ENCODE assay signal across 8 mouse cellular contexts in genomic region chr8:94182055-94182929, GRCm38 (mm10). TPM values are rescaled to one million over a fixed set of nuclear protein-coding genes. Genes with fewer than 3 reads are reported as not detected.
DNase-seq lines count a peak whose midpoint lies in the region; ATAC-seq and TF ChIP-seq lines count a peak whose summit lies in the region.

No protein-coding gene starts in this region.

- H3K27ac ChIP-seq in kidney, embryonic 14.5 days (ENCODE audit: low read depth, low read length), result no peak overlapping the region
- H3K27ac ChIP-seq in hindbrain, embryonic 11.5 days (ENCODE audit: low read depth, low read length), result no peak overlapping the region
- H3K27ac ChIP-seq in liver, postnatal 0 days (ENCODE audit: low read depth), result peak overlapping the region; percentile 93

- 0 out of 2 replicates have a peak overlapping the region, but pooled peaks have one; percentile 4 for H3K9ac ChIP-seq in kidney, embryonic 14.5 days (ENCODE audit: low read depth, low read length)
- no peak overlapping the region for H3K9ac ChIP-seq in hindbrain, embryonic 11.5 days (ENCODE audit: low read depth, low read length)
- H3K9ac ChIP-seq in liver, postnatal 0 days (replicated peaks), result peak overlapping the region; percentile 60

- WGBS in kidney, embryonic 14.5 days, result 61% methylated on average over 13 of the region's 13 CpGs
- whole genome bisulfite sequencing in hindbrain, embryonic 11.5 days, result 66% methylated on average over 13 of the region's 13 CpGs
- 40% methylated on average over 13 of the region's 13 CpGs for WGBS in liver, postnatal 0 days (ENCODE audit: insufficient replicate concordance)

- peaks cover 74% of the 10 kb centered on the region for H3K27me3 ChIP-seq in kidney, embryonic 14.5 days (ENCODE audit: control insufficient read depth, insufficient read depth, low read length)
- peaks cover 83% of the 10 kb centered on the region for H3K27me3 ChIP-seq in hindbrain, embryonic 11.5 days (ENCODE audit: control insufficient read depth, insufficient read depth, low read length)
- H3K27me3 ChIP-seq in liver, postnatal 0 days (ENCODE audit: insufficient read depth, low read length), result peaks cover 5% of the 10 kb centered on the region; the same call in 1 of the 2 replicates

- H3K4me1 ChIP-seq in kidney, embryonic 14.5 days (ENCODE audit: control insufficient read depth, insufficient read depth, low read length), result peaks cover 14% of the 10 kb centered on the region; the same call in 1 of the 2 replicates
- H3K4me1 ChIP-seq in hindbrain, embryonic 11.5 days (replicated peaks; ENCODE audit: control insufficient read depth, insufficient read depth, low read length), result peaks cover 3% of the 10 kb centered on the region; the same call in 1 of the 2 replicates
- H3K4me1 ChIP-seq in liver, postnatal 0 days (ENCODE audit: insufficient read depth), result peaks cover 50% of the 10 kb centered on the region

- H3K4me2 ChIP-seq in kidney, embryonic 14.5 days (replicated peaks; ENCODE audit: low read depth, low read length), result peak overlapping the region; percentile 41
- H3K4me2 ChIP-seq in hindbrain, embryonic 11.5 days (replicated peaks; ENCODE audit: low read depth, low read length), result peak overlapping the region; percentile 23; the same call in 1 of the 2 replicates
- H3K4me2 ChIP-seq in liver, postnatal 0 days (ENCODE audit: low read depth, low read length), result peak overlapping the region; percentile 78

- TF ChIP-seq CTCF in liver, postnatal 0 days (IDR thresholded peaks at IDR 0.05; ENCODE audit: low read depth), result peak; percentile 17; the same call in 1 of the 2 replicates

- TF ChIP-seq EP300 in liver, postnatal 0 days (IDR thresholded peaks at IDR 0.05; ENCODE audit: low read depth), result 0 out of 2 replicates have a peak, but pooled peaks have one; percentile 23

- no peaks in the 10 kb centered on the region for H3K36me3 ChIP-seq in kidney, embryonic 14.5 days (ENCODE audit: control insufficient read depth, insufficient read depth, low read length)
- H3K36me3 ChIP-seq in hindbrain, embryonic 11.5 days (ENCODE audit: control insufficient read depth, insufficient read depth, low read length), result no peaks in the 10 kb centered on the region
- no peaks in the 10 kb centered on the region; the same call in 1 of the 2 replicates for H3K36me3 ChIP-seq in liver, postnatal 0 days (replicated peaks; ENCODE audit: insufficient read depth, low read length)

- no peak for DNase-seq in kidney, postnatal 36 days
- DNase-seq in NIH3T3 (ENCODE audit: low read depth), result peak; percentile 31
- no peak for DNase-seq in hindbrain, embryonic 11.5 days (ENCODE audit: low spot score)
- DNase-seq in liver, postnatal 0 days, result peak; percentile 50
- DNase-seq in ovary, postnatal 36 days (ENCODE audit: low spot score), result no peak
- DNase-seq in kidney, adult 18-20 months, result no peak

- no peak for ATAC-seq in kidney, embryonic 14.5 days (ENCODE audit: low FRiP score, low TSS enrichment)
- ATAC-seq in hindbrain, embryonic 11.5 days (ENCODE audit: low FRiP score), result no peak
- no peak for ATAC-seq in liver, postnatal 0 days
- ATAC-seq in granulocyte monocyte progenitor cell, adult 5-6 weeks (replicated peaks; ENCODE audit: poor library complexity, severe bottlenecking), result no peak

- H3K9me3 ChIP-seq in kidney, embryonic 14.5 days (ENCODE audit: control insufficient read depth, low read length), result no peaks in the 10 kb centered on the region
- no peaks in the 10 kb centered on the region for H3K9me3 ChIP-seq in hindbrain, embryonic 11.5 days (ENCODE audit: control insufficient read depth, low read length)
- no peaks in the 10 kb centered on the region for H3K9me3 ChIP-seq in liver, postnatal 0 days (ENCODE audit: low read length)

- H3K4me3 ChIP-seq in kidney, embryonic 14.5 days (ENCODE audit: low read length), result no peak overlapping the region
- H3K4me3 ChIP-seq in hindbrain, embryonic 11.5 days (ENCODE audit: low read depth, low read length), result no peak overlapping the region
- H3K4me3 ChIP-seq in liver, postnatal 0 days (ENCODE audit: low read depth, low read length), result peak overlapping the region; percentile 48

RNA-seq across cellular contexts. Expression of gene Mt1, which starts 3.4 kb away (rescaled TPM):
- 123 and 166 TPM in 2 replicates for polyA plus RNA-seq in kidney, embryonic 14.5 days (2014; fragmentation: Nextera tagmentation; extraction: Ambion mirVana)
- polyA plus RNA-seq in hindbrain, embryonic 11.5 days (2014; fragmentation: Nextera tagmentation; extraction: Ambion mirVana), result 90.1 and 101 TPM in 2 replicates
- polyA plus RNA-seq in liver, postnatal 0 days (2015; fragmentation: Nextera tagmentation; extraction: Ambion mirVana), result 2,663 and 3,863 TPM in 2 replicates
- total RNA-seq in granulocyte monocyte progenitor cell, adult 5-6 weeks (2014; fragmentation: Nextera tagmentation), result 120 and 175 TPM in 2 replicates
- total RNA-seq in granulocyte monocyte progenitor cell, adult 5-6 weeks (2017), result 233 and 290 TPM in 2 replicates

RNA-seq across cellular contexts. Expression of gene Mt2, which starts 9.8 kb away (rescaled TPM):
- polyA plus RNA-seq in kidney, embryonic 14.5 days (2014; fragmentation: Nextera tagmentation; extraction: Ambion mirVana), result 58.3 and 67.5 TPM in 2 replicates
- polyA plus RNA-seq in hindbrain, embryonic 11.5 days (2014; fragmentation: Nextera tagmentation; extraction: Ambion mirVana), result 24.1 and 29.3 TPM in 2 replicates
- polyA plus RNA-seq in liver, postnatal 0 days (2015; fragmentation: Nextera tagmentation; extraction: Ambion mirVana), result 507 and 771 TPM in 2 replicates
- total RNA-seq in granulocyte monocyte progenitor cell, adult 5-6 weeks (2014; fragmentation: Nextera tagmentation), result 0.82 and 4.7 TPM in 2 replicates
- 3.9 and 8.7 TPM in 2 replicates for total RNA-seq in granulocyte monocyte progenitor cell, adult 5-6 weeks (2017)

RNA-seq across cellular contexts. Expression of gene Mt3, which starts 29.9 kb away (rescaled TPM):
- 0.60 and 1.7 TPM in 2 replicates for polyA plus RNA-seq in kidney, embryonic 14.5 days (2014; fragmentation: Nextera tagmentation; extraction: Ambion mirVana)
- 11.0 and 13.6 TPM in 2 replicates for polyA plus RNA-seq in hindbrain, embryonic 11.5 days (2014; fragmentation: Nextera tagmentation; extraction: Ambion mirVana)
- polyA plus RNA-seq in liver, postnatal 0 days (2015; fragmentation: Nextera tagmentation; extraction: Ambion mirVana), result not detected in 2 replicates
- total RNA-seq in granulocyte monocyte progenitor cell, adult 5-6 weeks (2014; fragmentation: Nextera tagmentation), result not detected in 2 replicates
- total RNA-seq in granulocyte monocyte progenitor cell, adult 5-6 weeks (2017), result not detected in 2 replicates

RNA-seq across cellular contexts. Expression of gene Nup93, which starts 32.1 kb away (rescaled TPM):
- polyA plus RNA-seq in kidney, embryonic 14.5 days (2014; fragmentation: Nextera tagmentation; extraction: Ambion mirVana), result 51.8 and 103 TPM in 2 replicates
- polyA plus RNA-seq in hindbrain, embryonic 11.5 days (2014; fragmentation: Nextera tagmentation; extraction: Ambion mirVana), result 95.1 and 112 TPM in 2 replicates
- polyA plus RNA-seq in liver, postnatal 0 days (2015; fragmentation: Nextera tagmentation; extraction: Ambion mirVana), result 13.4 and 18.2 TPM in 2 replicates
- 38.9 and 45.1 TPM in 2 replicates for total RNA-seq in granulocyte monocyte progenitor cell, adult 5-6 weeks (2014; fragmentation: Nextera tagmentation)
- total RNA-seq in granulocyte monocyte progenitor cell, adult 5-6 weeks (2017), result 45.5 and 46.0 TPM in 2 replicates

RNA-seq across cellular contexts. Expression of gene Mt4, which starts 45.3 kb away (rescaled TPM):
- polyA plus RNA-seq in kidney, embryonic 14.5 days (2014; fragmentation: Nextera tagmentation; extraction: Ambion mirVana), result not detected in 2 replicates
- not detected in 2 replicates for polyA plus RNA-seq in hindbrain, embryonic 11.5 days (2014; fragmentation: Nextera tagmentation; extraction: Ambion mirVana)
- not detected in 2 replicates for polyA plus RNA-seq in liver, postnatal 0 days (2015; fragmentation: Nextera tagmentation; extraction: Ambion mirVana)
- not detected in 2 replicates for total RNA-seq in granulocyte monocyte progenitor cell, adult 5-6 weeks (2014; fragmentation: Nextera tagmentation)
- total RNA-seq in granulocyte monocyte progenitor cell, adult 5-6 weeks (2017), result not detected in 2 replicates

Comparison
In these comparisons a context has a peak if more than half of its experiments do, and no peak if none do; other contexts are left out.
1. H3K4me2 ChIP-seq: peak in every context shown above with its lines; median percentile 78 in liver, postnatal 0 days; 41 in kidney, embryonic 14.5 days; 23 in hindbrain, embryonic 11.5 days.
2. DNase-seq: peak in NIH3T3 (single experiment) and liver, postnatal 0 days (single experiment); none in kidney, postnatal 36 days (0 of 2), hindbrain, embryonic 11.5 days (single experiment), ovary, postnatal 36 days (single experiment) and kidney, adult 18-20 months (single experiment).
3. RNA of gene Mt1, which starts 3.4 kb away (polyA plus RNA-seq): 2,663 to 3,863 TPM in liver, postnatal 0 days; 123 to 166 TPM in kidney, embryonic 14.5 days and 90.1 to 101 TPM in hindbrain, embryonic 11.5 days; every median in the first group is over 10 times any median in the second.